Mouse (Mus musculus): ENCODE measurements around the gene Foxp1.

- TF ChIP-seq GATA1 (IDR thresholded peaks at IDR 0.05; ENCODE audit: borderline replicate concordance, low read length) (no peak), CTCF (IDR thresholded peaks at IDR 0.05; ENCODE audit: low read depth, low read length) (no peak), TAL1 (conservative IDR thresholded peaks at IDR 0.05; ENCODE audit: low read depth, low read length) (no peak), POLR2AphosphoS5 (IDR thresholded peaks at IDR 0.05; ENCODE audit: insufficient replicate concordance, low read depth, low read length) (no peak)
These were observed 146.7 kb downstream of the Foxp1 start for GRCm38 (mm10) chr6:99375865-99376264.

Data from G1E (cell line).